Mouse (Mus musculus): Measurements from ENCODE around the gene Gng7.
A peak's percentile ranks its signal among the peaks of the same experiment; 100 is the strongest.

Gene Gng7

GRCm38 (mm10) chr10:80911354-80911753 lies 103.4 kb downstream of the Gng7 start:
- DNase-seq (ENCODE audit: low read depth, low spot score), result no peak
- Histone ChIP-seq H3K36me3 (ENCODE audit: control insufficient read depth, insufficient read depth, low read length, poor library complexity, severe bottlenecking) (no peaks in the 10 kb centered on the region; the same call in 1 of the 2 replicates), H3K27me3 (ENCODE audit: control insufficient read depth, insufficient read depth, low read length, poor library complexity, severe bottlenecking) (no peaks in the 10 kb centered on the region)

DNA sequence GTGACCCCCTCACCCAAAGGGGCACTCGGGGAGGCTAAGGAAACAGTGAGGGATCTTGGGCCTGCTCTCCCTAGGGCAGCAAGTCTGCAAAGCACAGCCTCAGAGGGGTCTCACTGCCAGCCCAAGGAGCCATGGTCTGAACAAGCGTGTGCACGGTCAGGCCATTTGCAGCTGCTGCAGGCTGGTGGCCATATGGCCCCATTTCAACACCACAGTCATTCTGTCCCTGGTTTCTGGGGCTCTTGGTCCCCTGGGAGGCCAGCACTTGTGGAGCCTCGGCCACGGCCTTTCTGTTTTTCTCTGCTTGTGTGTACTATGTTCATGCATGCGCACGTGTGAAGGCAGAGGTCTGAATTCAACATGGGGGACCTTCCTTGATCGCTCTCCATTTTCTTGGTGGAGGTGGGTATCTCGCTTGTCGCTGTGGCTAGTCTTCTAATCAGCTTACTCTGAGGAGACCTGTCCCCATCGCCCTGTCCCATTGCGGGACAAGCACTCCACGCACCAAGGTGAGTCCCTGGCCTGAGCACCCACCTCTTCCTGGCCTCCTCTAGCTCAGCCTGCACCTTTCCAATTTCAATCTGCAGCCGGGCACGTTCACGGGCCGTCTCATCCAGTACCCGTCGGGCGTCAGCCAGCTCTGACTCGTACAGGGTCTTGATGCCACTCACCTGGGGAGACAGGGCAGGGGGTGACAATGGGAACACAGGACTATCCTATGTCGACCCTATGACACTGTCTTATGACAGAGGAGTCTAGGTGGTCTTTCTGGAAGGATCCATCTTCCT lies 105.2 kb downstream of the Gng7 start:
- DNase-seq (ENCODE audit: low read depth, low spot score), result no peak
- Histone ChIP-seq H3K27me3 (ENCODE audit: control insufficient read depth, insufficient read depth, low read length, poor library complexity, severe bottlenecking) (no peaks in the 10 kb centered on the region), H3K36me3 (ENCODE audit: control insufficient read depth, insufficient read depth, low read length, poor library complexity, severe bottlenecking) (no peaks in the 10 kb centered on the region; the same call in 1 of the 2 replicates)

- no peak for DNase-seq (ENCODE audit: low read depth, low spot score)
- H3K36me3 ChIP-seq (ENCODE audit: control insufficient read depth, insufficient read depth, low read length, poor library complexity, severe bottlenecking), result no peaks in the 10 kb centered on the region; the same call in 1 of the 2 replicates
- H3K27me3 ChIP-seq (ENCODE audit: control insufficient read depth, insufficient read depth, low read length, poor library complexity, severe bottlenecking), result no peaks in the 10 kb centered on the region
These were observed 110.0 kb downstream of the Gng7 start for GRCm38 (mm10) chr10:80904709-80905108.

DNA sequence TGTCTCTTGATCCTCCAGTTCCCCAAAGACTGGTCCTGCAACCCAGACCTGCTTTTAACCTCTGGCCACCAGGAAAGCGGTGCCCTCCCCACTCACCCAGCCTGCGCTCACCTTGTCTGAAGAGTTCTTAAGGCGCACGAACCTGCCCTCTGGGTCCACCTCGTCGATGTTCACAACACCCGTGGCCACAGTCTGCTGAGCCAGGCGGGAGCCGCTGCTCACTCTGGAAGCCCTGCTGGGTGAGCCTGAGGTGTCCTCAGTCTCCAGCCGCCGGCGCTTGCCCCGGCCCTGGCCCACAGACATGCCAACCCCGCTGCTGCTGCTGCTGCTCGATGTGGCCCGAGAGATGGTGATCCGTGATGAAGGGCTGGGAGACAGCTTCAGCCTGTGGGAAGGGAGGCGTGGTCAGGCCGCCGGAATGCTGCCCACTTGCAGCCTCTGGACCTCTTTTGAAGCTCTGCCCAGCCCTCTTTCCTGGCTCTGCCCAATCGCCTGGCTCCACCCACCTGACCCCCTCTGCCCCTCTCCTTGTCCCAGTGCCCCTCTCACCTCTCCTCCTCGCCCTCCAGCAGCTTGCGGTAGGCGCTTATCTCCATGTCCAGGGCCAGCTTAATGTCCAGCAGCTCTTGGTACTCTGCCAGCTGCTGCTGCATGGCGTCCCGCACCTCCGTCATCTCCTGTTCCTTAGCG lies 110.6 kb downstream of the Gng7 start:
- Histone ChIP-seq H3K27me3 (ENCODE audit: control insufficient read depth, insufficient read depth, low read length, poor library complexity, severe bottlenecking) (no peaks in the 10 kb centered on the region), H3K36me3 (ENCODE audit: control insufficient read depth, insufficient read depth, low read length, poor library complexity, severe bottlenecking) (no peaks in the 10 kb centered on the region)
- no peak for DNase-seq (ENCODE audit: low read depth, low spot score)

DNA sequence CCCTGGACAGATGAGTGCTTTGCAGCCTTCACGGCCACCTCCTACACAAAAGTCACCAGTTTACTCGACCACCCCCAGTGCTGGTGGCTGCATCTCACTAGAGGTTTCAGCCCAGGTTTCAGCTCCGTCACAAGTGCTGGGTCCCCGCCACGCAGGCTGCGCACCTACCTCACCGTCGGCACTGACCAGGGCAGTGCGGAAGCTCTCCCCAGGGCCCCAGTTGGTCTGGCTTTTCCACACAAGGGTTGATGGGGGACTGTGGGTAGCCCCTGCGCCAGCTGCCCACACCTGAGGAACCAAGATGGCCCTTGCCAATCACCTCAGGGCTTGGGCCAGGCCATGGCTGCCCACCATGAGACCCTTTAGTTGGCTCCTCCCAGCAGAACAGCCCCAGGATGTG lies 111.5 kb downstream of the Gng7 start:
- H3K36me3 ChIP-seq (ENCODE audit: control insufficient read depth, insufficient read depth, low read length, poor library complexity, severe bottlenecking), result peaks cover 3% of the 10 kb centered on the region; the same call in 1 of the 2 replicates
- no peaks in the 10 kb centered on the region for H3K27me3 ChIP-seq (ENCODE audit: control insufficient read depth, insufficient read depth, low read length, poor library complexity, severe bottlenecking)
- no peak for DNase-seq (ENCODE audit: low read depth, low spot score)

GRCm38 (mm10) chr10:80902273-80902940 lies 112.3 kb downstream of the Gng7 start:
- Histone ChIP-seq H3K36me3 (ENCODE audit: control insufficient read depth, insufficient read depth, low read length, poor library complexity, severe bottlenecking) (peaks cover 3% of the 10 kb centered on the region; the same call in 1 of the 2 replicates), H3K27me3 (ENCODE audit: control insufficient read depth, insufficient read depth, low read length, poor library complexity, severe bottlenecking) (no peaks in the 10 kb centered on the region)
- DNase-seq (ENCODE audit: low read depth, low spot score), result no peak

DNA sequence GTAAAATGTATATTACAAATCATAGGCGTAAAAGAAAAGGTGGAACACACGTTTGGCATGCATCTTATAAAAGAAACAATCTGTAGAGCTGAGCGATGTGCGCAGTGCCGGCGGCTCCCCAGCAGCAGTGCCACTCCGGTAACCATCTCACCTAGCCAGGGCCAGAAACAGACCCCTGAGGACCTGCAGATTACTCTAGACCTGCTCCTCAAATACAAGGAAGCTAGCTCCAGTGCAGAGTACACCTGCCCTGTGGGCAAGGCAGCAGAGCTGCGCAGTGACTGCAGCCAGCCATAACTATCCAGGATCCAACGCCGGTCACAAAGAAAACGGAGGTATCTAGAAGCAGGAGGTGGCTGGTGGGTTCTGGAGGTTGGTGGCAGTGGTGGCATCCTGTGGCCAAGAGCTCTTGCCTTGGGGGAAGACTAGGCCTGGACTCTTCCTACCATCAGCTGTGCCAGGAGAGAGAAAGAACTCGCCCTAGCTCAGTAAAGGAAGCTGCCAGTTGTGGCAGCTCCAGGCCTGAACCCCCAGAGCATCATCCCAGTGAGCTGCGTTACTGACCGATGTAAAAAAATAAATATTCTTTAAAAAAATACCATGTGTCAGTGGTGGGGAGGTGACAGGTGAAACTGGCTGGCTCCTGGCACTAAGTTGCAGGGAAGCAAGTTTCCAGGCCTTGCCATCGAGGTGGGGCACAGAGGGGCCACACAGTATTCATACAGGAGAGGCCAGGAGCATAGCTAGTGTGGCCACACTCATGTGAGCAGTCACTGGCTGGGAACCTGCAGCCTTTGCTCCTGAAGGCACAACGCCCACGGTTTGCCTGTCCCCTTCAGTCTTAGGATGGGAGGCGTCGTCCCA lies 113.1 kb downstream of the Gng7 start:
- Histone ChIP-seq H3K27me3 (ENCODE audit: control insufficient read depth, insufficient read depth, low read length, poor library complexity, severe bottlenecking) (no peaks in the 10 kb centered on the region), H3K36me3 (ENCODE audit: control insufficient read depth, insufficient read depth, low read length, poor library complexity, severe bottlenecking) (peaks cover 3% of the 10 kb centered on the region; the same call in 1 of the 2 replicates)
- peak; percentile 23 for DNase-seq (ENCODE audit: low read depth, low spot score)

- DNase-seq (ENCODE audit: low read depth, low spot score), result peak; percentile 99
- Histone ChIP-seq H3K27me3 (ENCODE audit: control insufficient read depth, insufficient read depth, low read length, poor library complexity, severe bottlenecking) (no peaks in the 10 kb centered on the region), H3K36me3 (ENCODE audit: control insufficient read depth, insufficient read depth, low read length, poor library complexity, severe bottlenecking) (peaks cover 3% of the 10 kb centered on the region; the same call in 1 of the 2 replicates)
These were observed 114.2 kb downstream of the Gng7 start, which contains the start of gene Timm13 for GRCm38 (mm10) chr10:80900318-80901247. TSS of gene Timm13 (minus strand) at chr10:80900969.

DNA sequence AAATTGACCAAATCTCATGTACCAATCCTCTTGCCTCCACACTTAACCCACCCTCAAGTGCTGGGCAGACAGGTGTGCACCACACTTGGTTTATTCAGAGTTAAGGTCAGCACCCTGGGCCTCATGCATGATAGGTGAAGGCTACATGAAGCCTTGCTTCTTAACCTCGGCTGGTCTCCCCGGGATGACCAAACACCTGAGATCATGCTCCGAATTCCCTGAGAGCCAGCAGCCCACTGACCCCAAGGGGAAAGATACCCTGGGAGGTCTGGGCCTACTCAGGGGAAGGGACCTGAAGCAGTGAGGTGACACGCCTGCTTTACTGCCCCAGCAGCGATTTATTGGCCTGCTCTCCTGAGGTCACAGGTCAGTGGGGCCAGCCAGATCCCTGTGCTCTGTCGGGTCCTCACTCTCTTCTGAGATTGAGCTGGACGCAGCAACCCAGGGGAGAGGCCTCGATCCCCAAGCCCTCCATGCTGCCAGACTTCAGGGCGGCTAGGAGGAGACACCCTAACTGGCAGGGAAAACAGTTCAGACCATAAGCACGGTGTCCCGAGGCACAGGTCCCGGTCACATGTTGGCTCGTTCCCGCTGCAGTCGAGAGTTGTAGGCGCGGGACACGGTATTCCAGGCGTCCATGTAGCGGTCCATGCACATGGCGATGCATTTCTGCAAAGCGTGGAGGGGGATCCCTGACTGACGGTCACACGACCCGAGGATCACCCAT lies 115.0 kb downstream of the Gng7 start:
- Histone ChIP-seq H3K27me3 (ENCODE audit: control insufficient read depth, insufficient read depth, low read length, poor library complexity, severe bottlenecking) (no peaks in the 10 kb centered on the region), H3K36me3 (ENCODE audit: control insufficient read depth, insufficient read depth, low read length, poor library complexity, severe bottlenecking) (peaks cover 3% of the 10 kb centered on the region; the same call in 1 of the 2 replicates)
- peak; percentile 19 for DNase-seq (ENCODE audit: low read depth, low spot score)

DNA sequence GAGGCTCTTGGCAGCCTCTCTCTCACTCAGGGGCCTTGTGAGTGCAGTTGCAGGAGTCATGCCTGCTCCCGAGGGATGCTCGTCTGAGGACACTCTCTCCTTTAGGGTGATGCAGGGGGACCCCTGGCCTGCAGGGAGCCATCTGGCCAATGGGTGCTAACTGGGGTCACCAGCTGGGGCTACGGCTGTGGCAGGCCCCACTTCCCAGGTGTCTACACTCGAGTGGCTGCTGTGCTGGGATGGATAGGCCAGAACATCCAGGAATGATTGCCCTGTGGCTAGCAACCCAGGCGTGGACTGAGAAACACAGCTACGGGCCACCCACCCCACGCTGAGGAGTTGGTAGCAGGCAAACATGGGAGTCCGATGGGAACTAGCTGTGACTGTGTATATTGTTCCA lies 115.7 kb downstream of the Gng7 start:
- DNase-seq (ENCODE audit: low read depth, low spot score), result no peak
- no peaks in the 10 kb centered on the region for H3K27me3 ChIP-seq (ENCODE audit: control insufficient read depth, insufficient read depth, low read length, poor library complexity, severe bottlenecking)
- H3K36me3 ChIP-seq (ENCODE audit: control insufficient read depth, insufficient read depth, low read length, poor library complexity, severe bottlenecking), result peaks cover 3% of the 10 kb centered on the region; the same call in 1 of the 2 replicates
